Mouse (Mus musculus) liver, postnatal 0 days (tissue): ENCODE results near the gene Duxbl1. TPM values are rescaled to one million over a fixed set of nuclear protein-coding genes. Genes with fewer than 3 reads are reported as not detected.
"Not testable (repeated sequence)": the region's sequence is repeated elsewhere in the genome, so short reads cannot be mapped to it uniquely, and the experiment has no call there.

Experiments used
- ATAC-seq: fragments of 200-750 bp; cut with Nextera tagmentation; 2 replicates; pipeline ENCODE4 v1.8.0; 2017; ENCODE audit warnings: mild to moderate bottlenecking, moderate library complexity
- DNase-seq: peaks from one replicate; pipeline ENCODE4 v3.0.0-alpha.2; 2016
- H3K27ac ChIP-seq: fragments of 300-500 bp; sonication (generic); 2 replicates; pipeline ENCODE4 v1.5.1; 2014; ENCODE audit warnings: antibody characterized with exemption, moderate library complexity, mild to moderate bottlenecking, low read depth
- H3K27me3 ChIP-seq: fragments of 300-500 bp; sonication (generic); 2 replicates; pipeline ENCODE4 v1.6.1; 2014; ENCODE audit warnings: low read length, control low read depth, mixed read lengths; ENCODE audit not compliant: insufficient read depth
- H3K36me3 ChIP-seq: fragments of 300-500 bp; sonication (generic); replicated peaks from 2 replicates; pipeline ENCODE4 v1.6.1; 2014; ENCODE audit warnings: mild to moderate bottlenecking, control low read depth, low read length, moderate library complexity, mixed read lengths; ENCODE audit not compliant: insufficient read depth
- H3K4me1 ChIP-seq: fragments of 300-500 bp; sonication (generic); 2 replicates; pipeline ENCODE4 v1.6.1; 2014; ENCODE audit warnings: antibody characterized with exemption, mild to moderate bottlenecking, control low read depth; ENCODE audit not compliant: insufficient read depth
- H3K4me2 ChIP-seq: fragments of 300-500 bp; sonication (generic); 2 replicates; pipeline ENCODE4 v1.6.1; 2014; ENCODE audit warnings: low read depth, mild to moderate bottlenecking, low read length, moderate library complexity, mixed read lengths
- H3K4me3 ChIP-seq: fragments of 300-500 bp; sonication (generic); 2 replicates; pipeline ENCODE4 v1.5.1; 2014; ENCODE audit warnings: low read depth, low read length
- H3K9ac ChIP-seq: fragments of 300-500 bp; sonication (generic); replicated peaks from 2 replicates; pipeline ENCODE4 v1.6.1; 2014; ENCODE audit warnings: mild to moderate bottlenecking, moderate library complexity
- H3K9me3 ChIP-seq: fragments of 300-500 bp; sonication (generic); 2 replicates; pipeline ENCODE4 v1.6.1; 2016; ENCODE audit warnings: mild to moderate bottlenecking, control low read depth, low read length, mixed read lengths
- WGBS: fragments of 180-500 bp; shearing (Covaris S2); extraction: QIAGEN DNeasy Blood & Tissue Kit; methylation state at CpG from one replicate; pipeline ENCODE4 v1.1.7; 2014; ENCODE audit not compliant: insufficient replicate concordance; 5-methylcytosine and 5-hydroxymethylcytosine counted together
- polyA plus RNA-seq: library from polyadenylated mRNA; unstranded; fragments of >200 nt; fragmentation: Nextera tagmentation; extraction: Ambion mirVana; gene quantifications from 2 replicates; pipeline ENCODE4 v1.2.1, GENCODE M21; 2015

Duxbl1 gene
- polyA plus RNA-seq, 1 experiment from 2014 or later, result not detected

- not testable (repeated sequence) for H3K4me1 ChIP-seq, H3K27me3 ChIP-seq, H3K9me3 ChIP-seq, DNase-seq, ATAC-seq, H3K9ac ChIP-seq, H3K4me2 ChIP-seq, H3K36me3 ChIP-seq, H3K27ac ChIP-seq, H3K4me3 ChIP-seq
- WGBS, result no CpG with 5 or more reads among the region's 6 CpGs
Measured at GRCm38 (mm10) chr14:26022831-26023230, 44.5 kb downstream of the Duxbl1 start.

GRCm38 (mm10) chr14:26025653-26026052 is 47.3 kb downstream of the Duxbl1 start:
- no CpG with 5 or more reads among the region's 12 CpGs for WGBS
- not testable (repeated sequence) for H3K27me3 ChIP-seq, H3K27ac ChIP-seq, H3K4me3 ChIP-seq, DNase-seq, H3K4me1 ChIP-seq, ATAC-seq, H3K9ac ChIP-seq, H3K36me3 ChIP-seq, H3K9me3 ChIP-seq, H3K4me2 ChIP-seq

DNA sequence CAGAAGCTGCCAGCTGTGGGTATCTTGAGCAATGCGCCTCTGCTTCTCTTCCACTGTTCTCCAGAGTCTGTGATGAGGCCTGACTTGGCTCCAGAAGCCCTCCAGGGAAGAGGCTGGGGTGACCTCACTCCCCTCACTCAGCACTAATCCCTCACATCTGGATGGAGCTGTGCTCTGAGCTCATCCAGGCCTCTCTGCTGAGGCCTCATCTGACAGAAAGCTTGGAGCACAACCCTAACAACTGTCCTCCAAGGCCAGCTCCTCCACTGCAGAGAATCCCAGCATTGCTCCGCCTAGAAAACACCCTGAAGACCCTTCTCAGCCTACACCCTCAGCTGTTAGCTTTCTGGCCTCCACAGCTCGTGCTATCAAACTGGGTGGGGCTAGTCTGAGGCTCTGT is 56.0 kb downstream of the Duxbl1 start:
- H3K27ac ChIP-seq, H3K36me3 ChIP-seq, H3K4me3 ChIP-seq, H3K27me3 ChIP-seq, ATAC-seq, H3K9me3 ChIP-seq, H3K9ac ChIP-seq, DNase-seq, H3K4me2 ChIP-seq, H3K4me1 ChIP-seq: not testable (repeated sequence)
- no CpG with 5 or more reads among the region's 3 CpGs for WGBS

- H3K36me3 ChIP-seq, H3K4me2 ChIP-seq, H3K9me3 ChIP-seq, H3K27me3 ChIP-seq, H3K27ac ChIP-seq, DNase-seq, H3K4me1 ChIP-seq, ATAC-seq, H3K4me3 ChIP-seq, H3K9ac ChIP-seq: not testable (repeated sequence)
- no CpG with 5 or more reads among the region's 6 CpGs for WGBS
Measured at GRCm38 (mm10) chr14:26035439-26035838, 57.1 kb downstream of the Duxbl1 start.

Other genes starting within 250 kb of the Duxbl1 start
- gene Zcchc24, start 209.5 kb upstream of the Duxbl1 start, polyA plus RNA-seq, result 13.7 and 13.8 TPM in 2 replicates
- gene Anxa11, start 136.4 kb upstream of the Duxbl1 start, polyA plus RNA-seq, result 13.1 and 13.9 TPM in 2 replicates
- not detected in 2 replicates for gene Plac9a, start 75.5 kb upstream of the Duxbl1 start, polyA plus RNA-seq
- gene Tmem254a, start 50.9 kb upstream of the Duxbl1 start, polyA plus RNA-seq, result 2.4 and 2.6 TPM in 2 replicates
- 0.06 and 0.12 TPM in 2 replicates for gene Cphx1, start 40.3 kb upstream of the Duxbl1 start, polyA plus RNA-seq
- 5.4 and 7.9 TPM in 2 replicates for gene Gm9780, start 64.1 kb downstream of the Duxbl1 start, polyA plus RNA-seq
- 34.7 and 41.0 TPM in 2 replicates for gene Tmem254c, start 88.8 kb downstream of the Duxbl1 start, polyA plus RNA-seq
- not detected in 2 replicates for gene Cphx2, start 102.9 kb downstream of the Duxbl1 start, polyA plus RNA-seq
- gene Cphx3, start 103.7 kb downstream of the Duxbl1 start, polyA plus RNA-seq, result not detected in 2 replicates
- 0.08 TPM in 1 of 2 replicates, not detected in the other for gene Duxbl2, start 139.8 kb downstream of the Duxbl1 start, polyA plus RNA-seq
- 8.6 and 11.2 TPM in 2 replicates for gene Plac9b, start 203.9 kb downstream of the Duxbl1 start, polyA plus RNA-seq
- gene Tmem254b, start 228.5 kb downstream of the Duxbl1 start, polyA plus RNA-seq, result 30.3 and 32.9 TPM in 2 replicates